Mouse (Mus musculus) mesoderm, embryonic 11.5 days (tissue): Measurements from ENCODE around the gene P3h4.

Experiments
- DNase-seq: peaks from one replicate; pipeline ENCODE4 v3.0.0-alpha.2; 2012; ENCODE audit warnings: low read depth, low spot score

The P3h4 gene

DNA sequence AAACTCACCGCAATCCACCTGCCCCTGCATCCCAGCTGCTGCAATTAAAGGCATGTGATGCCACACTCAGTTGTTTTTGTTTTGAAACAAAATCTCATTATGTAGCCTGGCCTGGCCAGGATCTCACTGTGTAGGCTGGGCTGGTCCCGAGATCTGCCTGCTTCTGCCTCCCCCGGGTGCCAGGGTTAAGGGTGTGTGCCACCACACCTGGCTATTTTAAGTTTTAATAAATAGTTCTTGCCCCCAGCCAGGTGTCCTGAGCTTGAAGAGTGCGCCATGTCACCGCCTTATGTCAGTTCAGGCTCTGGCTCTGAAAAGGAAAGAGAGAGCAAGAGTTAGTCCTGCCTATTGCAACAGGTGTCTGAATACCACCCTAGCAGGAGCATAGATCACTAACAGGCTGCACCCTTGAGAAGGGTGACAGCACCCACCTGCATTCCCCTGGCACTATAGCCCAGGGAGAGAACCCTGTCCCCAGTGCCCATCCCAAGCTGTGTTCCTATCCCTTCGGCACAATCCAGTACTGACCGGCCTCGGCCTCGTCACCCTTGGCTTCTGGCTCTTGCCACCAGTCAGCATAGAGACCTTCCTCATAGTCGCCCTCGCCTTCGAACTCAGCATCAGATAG lies 5.7 kb downstream of the P3h4 start:
- DNase-seq, result no peak

DNA sequence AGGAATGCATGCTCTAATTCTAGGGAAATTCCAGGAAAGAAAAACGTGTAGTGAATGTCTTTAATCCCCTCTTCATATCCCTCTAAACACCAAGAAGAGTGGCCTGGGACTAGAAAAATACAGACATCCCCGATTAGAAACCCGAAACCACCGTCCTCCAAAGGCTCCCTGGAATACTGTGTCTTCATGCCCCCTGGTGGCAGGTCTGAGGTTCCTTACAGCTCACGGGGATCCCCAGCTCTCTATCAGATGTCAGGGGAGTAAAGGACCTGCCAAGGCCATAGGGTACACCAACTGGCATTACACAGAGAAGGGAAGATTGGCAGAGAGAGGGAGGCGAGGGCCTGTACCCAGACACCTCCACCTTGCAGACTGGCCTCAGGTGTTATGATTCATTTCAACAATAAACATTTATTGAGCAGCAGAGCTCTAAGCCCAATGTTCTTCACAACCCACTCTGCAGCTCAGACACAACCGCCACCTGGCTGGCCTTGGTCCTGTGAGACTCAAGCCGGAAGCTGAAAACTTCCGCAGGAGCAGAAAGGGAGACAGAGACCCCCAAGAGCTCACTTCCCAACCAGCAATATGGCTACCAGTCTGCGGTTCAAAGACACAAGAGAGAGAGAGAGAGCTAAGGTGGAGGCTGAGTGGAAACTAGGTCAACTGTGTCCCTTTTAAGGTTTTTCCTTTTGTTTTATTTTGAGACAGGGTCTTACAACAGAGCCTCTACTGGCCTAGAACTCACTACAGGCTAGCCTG lies 6.4 kb downstream of the P3h4 start:
- peak; percentile 72 for DNase-seq

DNA sequence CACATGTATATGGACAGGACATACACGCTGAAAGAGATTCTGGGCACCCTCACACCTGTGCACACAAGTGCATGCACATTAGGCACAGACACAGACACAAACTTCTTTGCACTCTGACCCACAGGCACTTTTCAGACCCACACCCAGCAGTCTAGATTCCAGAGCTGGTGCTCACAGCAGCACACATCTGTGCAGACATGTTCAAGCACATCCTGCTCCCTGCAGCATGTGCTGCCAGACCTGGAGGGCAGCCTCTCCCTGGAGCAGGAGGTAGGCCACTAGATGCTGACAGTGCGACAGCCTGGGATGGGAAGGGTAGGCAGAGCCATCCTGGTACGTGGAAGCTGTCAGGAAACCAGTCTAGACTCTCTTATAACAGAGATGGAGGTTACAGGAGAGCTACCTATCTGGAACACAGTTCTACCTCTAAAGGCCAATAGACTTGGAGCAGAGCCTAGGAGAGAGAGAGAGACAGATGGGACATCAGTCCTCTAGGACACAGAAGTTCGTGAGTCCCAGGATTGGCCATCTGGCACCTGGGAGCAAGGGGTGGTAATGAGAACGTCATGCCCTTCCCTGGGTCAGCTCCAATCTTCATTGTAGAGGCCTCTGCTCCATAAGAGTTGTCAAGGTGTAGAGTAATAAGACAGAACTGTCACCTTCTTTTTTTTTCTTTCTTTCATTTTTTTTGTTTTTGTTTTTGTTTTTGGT lies 7.5 kb downstream of the P3h4 start:
- DNase-seq, result no peak

DNA sequence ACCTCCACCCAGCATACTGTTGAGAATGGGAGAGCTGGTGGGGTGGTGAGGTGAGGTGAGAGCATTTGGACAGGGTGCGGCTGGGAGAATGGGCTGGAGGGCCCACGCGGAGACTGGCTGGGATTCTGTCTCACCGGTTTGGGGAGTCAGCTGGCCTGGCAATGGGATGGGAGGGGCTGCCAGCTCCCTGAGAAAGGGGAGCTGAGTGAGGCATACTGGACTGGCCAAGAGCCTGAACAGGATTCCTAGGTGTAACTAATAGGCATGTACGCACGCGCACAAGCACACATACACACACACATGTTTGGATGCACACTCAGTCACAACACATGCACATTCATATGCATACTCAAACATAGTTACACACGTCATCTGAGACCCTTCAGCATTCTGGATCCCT lies 8.4 kb downstream of the P3h4 start:
- no peak for DNase-seq

DNA sequence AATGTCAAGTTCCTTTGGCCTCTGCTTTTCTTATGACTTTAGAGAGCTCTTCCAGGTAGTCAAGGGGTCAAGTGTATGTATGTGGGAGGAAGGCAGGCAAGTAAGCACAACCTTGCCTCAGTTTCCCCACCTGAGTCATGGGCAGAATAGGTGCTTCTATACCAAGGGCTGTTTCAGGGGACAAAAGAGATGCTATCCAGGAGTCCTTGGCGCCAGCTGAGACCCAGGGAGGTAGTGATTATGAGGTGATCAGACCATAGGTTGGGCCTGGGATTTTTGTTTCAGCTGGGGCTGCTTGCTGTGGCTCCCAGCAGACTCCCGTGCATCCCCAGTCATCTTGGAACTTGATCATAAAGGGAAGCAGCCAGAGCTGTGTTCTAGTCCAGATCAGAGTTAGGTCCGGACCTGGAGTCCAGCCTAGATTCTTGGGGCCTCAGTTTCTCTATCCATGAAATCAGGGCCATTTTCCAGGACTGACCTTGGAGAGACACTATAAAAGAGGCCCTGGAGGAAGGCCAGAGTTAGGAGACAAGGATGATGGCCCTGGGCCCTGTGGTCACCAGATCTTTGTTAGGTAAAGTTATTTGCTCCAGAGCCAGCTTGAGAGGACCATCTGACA lies 10.1 kb downstream of the P3h4 start:
- no peak for DNase-seq

- peak; percentile 37 for DNase-seq
Observed at GRCm38 (mm10) chr11:100403445-100404134, 11.0 kb downstream of the P3h4 start.

- DNase-seq, result no peak
Observed at GRCm38 (mm10) chr11:100402682-100403081, 12.0 kb downstream of the P3h4 start.

- no peak for DNase-seq
Observed at GRCm38 (mm10) chr11:100402240-100402639, 12.4 kb downstream of the P3h4 start.

GRCm38 (mm10) chr11:100400842-100401241 lies 13.8 kb downstream of the P3h4 start:
- DNase-seq, result no peak

DNA sequence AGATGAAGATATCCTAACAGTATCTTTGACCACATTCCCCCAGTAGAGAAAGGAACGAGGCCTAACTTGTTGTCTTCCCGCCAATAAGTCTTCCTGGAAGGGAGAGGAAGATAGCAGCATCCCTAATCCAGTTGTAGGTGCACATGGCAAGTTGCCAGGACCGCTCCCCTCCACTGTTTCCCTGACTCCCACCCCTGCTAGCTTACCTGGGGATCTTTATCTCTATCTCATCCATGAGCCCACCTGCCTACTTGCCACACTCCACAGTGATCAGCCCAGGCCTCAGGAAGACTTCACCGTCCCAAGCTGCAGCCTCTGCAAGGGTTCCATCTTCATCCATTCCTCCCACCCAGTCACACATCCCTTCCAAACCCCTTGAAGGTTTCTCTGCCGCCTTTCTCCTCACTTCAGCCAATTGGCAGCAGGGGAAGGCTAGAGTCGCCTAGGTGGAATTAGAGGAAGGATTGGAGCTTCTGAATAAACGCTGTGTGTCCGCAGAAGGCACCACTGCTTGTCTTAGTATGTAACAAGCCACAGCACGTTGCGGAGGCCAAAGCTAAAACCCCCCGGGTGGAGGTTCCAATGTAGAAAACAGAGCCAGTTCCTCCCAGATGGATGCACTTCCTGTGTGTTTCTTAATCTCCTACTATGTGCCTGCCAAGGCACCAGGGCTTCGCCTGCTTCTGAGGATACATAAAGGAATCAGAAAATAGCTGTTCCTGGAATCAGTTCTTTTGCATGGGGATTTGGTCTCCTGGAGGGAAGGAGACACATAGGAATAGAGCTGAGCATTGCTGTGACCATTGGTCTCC lies 14.7 kb downstream of the P3h4 start:
- DNase-seq, result no peak

DNA sequence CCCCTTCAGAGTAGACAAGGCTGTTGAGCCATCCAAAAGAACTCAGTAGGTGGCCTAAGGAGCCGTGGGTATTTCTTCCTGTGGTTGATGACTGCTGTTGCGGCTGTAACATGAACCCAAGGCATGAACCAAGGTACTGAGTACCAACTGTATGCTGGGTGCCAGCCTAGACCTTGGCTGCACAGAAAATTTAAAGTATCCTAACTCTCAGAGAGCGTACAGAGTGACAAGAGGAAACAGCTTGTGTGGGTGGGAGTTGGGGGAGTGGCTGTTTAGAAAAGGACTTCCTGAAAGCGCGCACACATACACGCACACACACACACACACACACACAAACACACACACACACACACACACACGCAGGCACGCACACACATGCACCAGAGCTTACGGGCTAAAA lies 15.3 kb downstream of the P3h4 start:
- DNase-seq, result no peak

DNA sequence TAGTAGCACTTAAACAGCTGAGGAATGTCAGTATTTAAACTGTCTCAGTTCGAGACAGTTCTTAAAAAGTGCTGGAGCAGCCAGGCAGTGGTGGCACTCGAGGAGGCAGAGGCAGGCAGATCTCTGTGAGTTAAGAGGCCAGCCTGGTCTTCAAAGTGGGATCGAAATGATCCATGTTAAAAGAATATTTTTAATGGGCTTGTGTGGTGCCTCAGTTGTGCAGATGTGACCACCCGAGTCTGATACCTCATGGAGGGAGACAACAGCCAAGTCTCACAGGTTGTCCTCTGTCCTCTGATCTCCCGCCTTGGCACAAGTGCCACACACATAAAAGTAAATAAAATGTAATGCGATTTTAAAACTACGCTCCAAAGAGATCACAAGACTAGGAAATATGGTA lies 16.1 kb downstream of the P3h4 start:
- no peak for DNase-seq

- DNase-seq, result peak; percentile 99
Observed at GRCm38 (mm10) chr11:100397600-100398389, 16.8 kb downstream of the P3h4 start, which contains the start of gene Jup. TSS of gene Jup (minus strand) at chr11:100397763.

DNA sequence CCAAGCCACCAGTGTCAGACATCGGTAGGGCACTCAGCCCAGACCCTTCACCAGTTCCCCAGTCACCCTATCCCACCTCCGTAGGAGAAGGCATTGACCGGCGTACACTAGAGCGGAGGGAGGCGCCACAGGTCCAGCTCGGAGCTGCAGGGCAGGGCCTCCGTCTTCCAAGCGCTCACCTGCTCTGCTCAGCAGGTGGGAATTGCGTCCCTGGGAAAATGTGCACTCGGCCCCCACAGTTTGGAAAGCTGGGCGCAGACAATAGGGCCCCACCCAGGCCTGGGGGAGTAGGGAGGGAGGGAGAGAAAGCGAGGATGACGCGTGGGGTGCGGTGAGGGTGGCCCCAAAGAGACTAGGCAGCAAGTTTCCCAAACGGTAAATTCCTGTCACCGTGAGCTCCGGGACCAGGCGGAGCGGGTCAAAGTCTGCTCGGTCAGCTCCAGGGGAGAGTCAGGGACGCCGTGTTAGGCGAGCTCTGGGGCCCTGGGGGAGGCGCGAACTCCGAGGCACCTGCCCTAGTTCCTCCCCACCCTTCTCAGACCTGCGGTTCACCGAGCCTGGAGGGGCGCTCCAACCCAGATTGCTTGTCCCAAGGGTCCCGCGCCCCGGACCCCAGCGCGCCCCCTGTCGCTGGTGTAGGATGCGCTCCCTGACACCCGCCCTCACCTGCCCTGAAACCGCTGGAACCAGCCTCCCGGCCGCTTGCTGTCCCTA lies 17.6 kb downstream of the P3h4 start:
- no peak for DNase-seq

GRCm38 (mm10) chr11:100395861-100396631 lies 18.6 kb downstream of the P3h4 start:
- DNase-seq, result peak; percentile 34

DNA sequence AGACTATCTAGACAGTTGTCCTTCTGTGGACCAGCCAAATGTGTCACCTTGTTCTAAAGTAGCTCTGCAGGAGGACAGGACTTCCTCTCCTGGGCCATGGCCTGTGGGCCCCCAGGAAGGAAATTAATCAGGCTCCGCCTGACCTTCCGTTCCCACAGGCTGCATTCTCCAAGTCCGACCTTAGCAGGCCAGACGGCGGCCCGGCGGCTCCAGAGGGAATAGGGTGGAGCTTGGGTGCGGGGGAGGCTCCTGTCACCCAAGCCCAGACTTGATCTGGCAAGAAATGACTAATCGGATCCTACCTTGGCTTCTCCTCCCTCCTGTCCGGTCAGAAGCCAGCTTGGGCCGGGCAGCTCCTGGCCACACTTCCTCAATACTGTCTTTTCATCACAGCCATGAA lies 19.4 kb downstream of the P3h4 start:
- DNase-seq, result no peak

- DNase-seq, result no peak
Observed at GRCm38 (mm10) chr11:100394353-100395074, 20.1 kb downstream of the P3h4 start.

GRCm38 (mm10) chr11:100393733-100394132 lies 20.9 kb downstream of the P3h4 start:
- DNase-seq, result no peak
